In the genomic region with DNA sequence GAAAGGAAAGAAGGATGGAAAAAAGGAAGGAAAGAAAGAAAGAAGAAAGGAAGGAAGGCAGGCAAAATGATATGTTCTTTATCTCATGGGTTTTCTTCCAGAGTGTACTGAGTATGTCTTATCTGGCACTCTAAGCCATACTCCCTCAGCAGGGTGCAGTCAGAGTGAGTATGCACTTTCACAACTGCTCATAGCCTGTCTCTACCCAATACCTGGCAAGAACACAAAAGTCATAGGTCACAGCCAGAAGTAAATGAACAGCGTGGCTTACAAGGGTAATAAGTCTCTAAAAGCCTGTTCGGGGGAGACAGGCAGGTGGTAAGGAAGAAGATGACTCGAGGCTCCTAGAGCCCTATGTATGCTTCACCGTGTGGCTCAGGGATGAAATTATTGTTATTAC, we compare ENCODE assay signal across 20 mouse cellular contexts.
DNase-seq lines count a peak whose midpoint lies in the region; ATAC-seq and TF ChIP-seq lines count a peak whose summit lies in the region.
"Had no signal": no experiment of that assay in that cellular context is flagged by ENCODE, and none has a peak within 500 bp of the region (broad histone marks: within the 10 kb centered on the region; RNA-seq: fewer than 3 reads in every experiment).

No protein-coding gene starts in this region.

- peak overlapping the region; percentile 35; the same call in 1 of the 2 replicates for H3K27ac ChIP-seq in forebrain, embryonic 10.5 days
- no peak overlapping the region for H3K27ac ChIP-seq in forebrain, postnatal 0 days (ENCODE audit: low read depth, low read length)
- H3K27ac ChIP-seq in kidney, adult 2 months (ENCODE audit: insufficient read depth, low read depth, low read length), result no peak overlapping the region
- H3K27ac ChIP-seq in kidney, embryonic 14.5 days (ENCODE audit: low read depth, low read length), result no peak overlapping the region
- H3K27ac ChIP-seq in midbrain, embryonic 10.5 days (replicated peaks), result peak overlapping the region; percentile 43
- no peak overlapping the region for H3K27ac ChIP-seq in midbrain, embryonic 14.5 days (replicated peaks; ENCODE audit: low read depth, low read length)
- H3K27ac ChIP-seq: forebrain, embryonic 15.5 days; gastrocnemius, adult 2 months; hindbrain, embryonic 13.5 days; hindbrain, postnatal 0 days had no signal

- H3K27me3 ChIP-seq in forebrain, embryonic 10.5 days (ENCODE audit: poor library complexity, severe bottlenecking), result 0 out of 2 replicates have a peak, but pooled peaks cover 5% of the 10 kb centered on the region
- no peaks in the 10 kb centered on the region for H3K27me3 ChIP-seq in forebrain, postnatal 0 days (ENCODE audit: insufficient read depth, low read length)
- no peaks in the 10 kb centered on the region; the same call in 1 of the 2 replicates for H3K27me3 ChIP-seq in kidney, adult 2 months (replicated peaks; ENCODE audit: control insufficient read depth, insufficient read depth, low read length)
- no peaks in the 10 kb centered on the region for H3K27me3 ChIP-seq in kidney, embryonic 14.5 days (ENCODE audit: control insufficient read depth, insufficient read depth, low read length)
- H3K27me3 ChIP-seq in midbrain, embryonic 10.5 days (ENCODE audit: low read depth, poor library complexity, severe bottlenecking), result peaks cover 6% of the 10 kb centered on the region; the same call in 1 of the 2 replicates
- H3K27me3 ChIP-seq in midbrain, embryonic 14.5 days (ENCODE audit: control insufficient read depth, insufficient read depth, low read length), result no peaks in the 10 kb centered on the region
- H3K27me3 ChIP-seq: forebrain, embryonic 15.5 days; hindbrain, embryonic 13.5 days had no signal

- no peak for DNase-seq in forebrain, embryonic 10.5 days (ENCODE audit: extremely low spot score, low spot score)
- no peak for DNase-seq in forebrain, postnatal 0 days
- DNase-seq in kidney, adult 2 months, result peak; percentile 53
- DNase-seq in kidney, postnatal 14 days, result peak; percentile 20
- DNase-seq in kidney, adult 18-20 months, result no peak
- DNase-seq in midbrain, embryonic 10.5 days (ENCODE audit: low spot score), result no peak
- no peak for DNase-seq in midbrain, embryonic 14.5 days
- DNase-seq: adrenal gland, postnatal 10 days; adrenal gland, postnatal 36 days; cerebellum, adult 18-20 months; cerebellum, adult 9-10 months; cerebellum, postnatal 14 days; gastrocnemius, adult 2 months; gastrocnemius, postnatal 14 days; heart, adult 11 months had no signal

- ATAC-seq in forebrain, postnatal 0 days, result no peak
- ATAC-seq in kidney, embryonic 14.5 days (ENCODE audit: low FRiP score, low TSS enrichment), result no peak
- no peak for ATAC-seq in midbrain, embryonic 14.5 days (ENCODE audit: low FRiP score, low TSS enrichment)
- ATAC-seq: forebrain, embryonic 15.5 days; hindbrain, postnatal 0 days had no signal

- H3K4me3 ChIP-seq in forebrain, embryonic 10.5 days, result no peak overlapping the region
- no peak overlapping the region for H3K4me3 ChIP-seq in forebrain, postnatal 0 days (ENCODE audit: low read depth, low read length)
- H3K4me3 ChIP-seq in kidney, adult 2 months (ENCODE audit: insufficient read depth, low read depth, low read length), result no peak overlapping the region
- H3K4me3 ChIP-seq in kidney, embryonic 14.5 days (ENCODE audit: low read length), result no peak overlapping the region
- no peak overlapping the region for H3K4me3 ChIP-seq in midbrain, embryonic 10.5 days
- no peak overlapping the region for H3K4me3 ChIP-seq in midbrain, embryonic 14.5 days (replicated peaks; ENCODE audit: low read depth, low read length)
- H3K4me3 ChIP-seq: forebrain, embryonic 15.5 days; gastrocnemius, adult 2 months; hindbrain, embryonic 13.5 days had no signal

- H3K4me1 ChIP-seq in forebrain, embryonic 10.5 days, result peaks cover 33% of the 10 kb centered on the region
- peaks cover 9% of the 10 kb centered on the region for H3K4me1 ChIP-seq in forebrain, postnatal 0 days (ENCODE audit: insufficient read depth)
- peaks cover 7% of the 10 kb centered on the region; the same call in 1 of the 2 replicates for H3K4me1 ChIP-seq in kidney, adult 2 months (ENCODE audit: control insufficient read depth, insufficient read depth, low read length)
- peaks cover 8% of the 10 kb centered on the region for H3K4me1 ChIP-seq in kidney, embryonic 14.5 days (ENCODE audit: control insufficient read depth, insufficient read depth, low read length)
- peaks cover 50% of the 10 kb centered on the region for H3K4me1 ChIP-seq in midbrain, embryonic 10.5 days
- peaks cover 27% of the 10 kb centered on the region for H3K4me1 ChIP-seq in midbrain, embryonic 14.5 days (ENCODE audit: control insufficient read depth, insufficient read depth, low read length)

- no peaks in the 10 kb centered on the region for H3K9me3 ChIP-seq in forebrain, embryonic 10.5 days
- no peaks in the 10 kb centered on the region for H3K9me3 ChIP-seq in forebrain, postnatal 0 days (ENCODE audit: low read length)
- no peaks in the 10 kb centered on the region for H3K9me3 ChIP-seq in kidney, embryonic 14.5 days (ENCODE audit: control insufficient read depth, low read length)
- no peaks in the 10 kb centered on the region for H3K9me3 ChIP-seq in midbrain, embryonic 10.5 days (replicated peaks)
- no peaks in the 10 kb centered on the region for H3K9me3 ChIP-seq in midbrain, embryonic 14.5 days (ENCODE audit: control insufficient read depth, low read length)
- H3K9me3 ChIP-seq: forebrain, embryonic 15.5 days; hindbrain, embryonic 13.5 days had no signal

- no peak overlapping the region for H3K9ac ChIP-seq in forebrain, postnatal 0 days
- no peak overlapping the region for H3K9ac ChIP-seq in kidney, embryonic 14.5 days (ENCODE audit: low read depth, low read length)
- H3K9ac ChIP-seq in midbrain, embryonic 14.5 days (replicated peaks; ENCODE audit: low read length), result no peak overlapping the region
- H3K9ac ChIP-seq: forebrain, embryonic 15.5 days; hindbrain, embryonic 13.5 days had no signal

- WGBS in forebrain, embryonic 10.5 days, result 84% methylated on average over 4 of the region's 4 CpGs
- WGBS in forebrain, postnatal 0 days, result 78% methylated on average over 4 of the region's 4 CpGs
- WGBS in kidney, adult 2 months, result 29% methylated on average over 4 of the region's 4 CpGs
- 64% methylated on average over 4 of the region's 4 CpGs for WGBS in kidney, embryonic 14.5 days
- WGBS in midbrain, embryonic 10.5 days, result 76% methylated on average over 4 of the region's 4 CpGs
- WGBS in midbrain, embryonic 14.5 days, result 71% methylated on average over 4 of the region's 4 CpGs

- no peak overlapping the region for H3K4me2 ChIP-seq in forebrain, postnatal 0 days (ENCODE audit: low read depth)
- H3K4me2 ChIP-seq in kidney, embryonic 14.5 days (replicated peaks; ENCODE audit: low read depth, low read length), result no peak overlapping the region
- no peak overlapping the region for H3K4me2 ChIP-seq in midbrain, embryonic 14.5 days (ENCODE audit: low read length)
- H3K4me2 ChIP-seq: forebrain, embryonic 15.5 days; heart, embryonic 11.5 days; hindbrain, embryonic 13.5 days had no signal

- no peak for TF ChIP-seq POLR2A in kidney, adult 2 months (IDR thresholded peaks at IDR 0.05; ENCODE audit: low read depth, low read length)

- no peak for TF ChIP-seq CTCF in forebrain, postnatal 0 days (IDR thresholded peaks at IDR 0.05; ENCODE audit: low read depth)
- TF ChIP-seq CTCF in kidney, adult 2 months (conservative IDR thresholded peaks at IDR 0.05; ENCODE audit: insufficient read depth, insufficient read length, low read depth, low read length), result no peak

- H3K36me3 ChIP-seq in forebrain, embryonic 10.5 days (replicated peaks), result no peaks in the 10 kb centered on the region
- H3K36me3 ChIP-seq in forebrain, postnatal 0 days (ENCODE audit: insufficient read depth), result no peaks in the 10 kb centered on the region
- no peaks in the 10 kb centered on the region for H3K36me3 ChIP-seq in kidney, adult 2 months (ENCODE audit: control insufficient read depth, insufficient read depth, low read length)
- H3K36me3 ChIP-seq in kidney, embryonic 14.5 days (ENCODE audit: control insufficient read depth, insufficient read depth, low read length), result no peaks in the 10 kb centered on the region
- H3K36me3 ChIP-seq in midbrain, embryonic 10.5 days, result no peaks in the 10 kb centered on the region
- H3K36me3 ChIP-seq in midbrain, embryonic 14.5 days (ENCODE audit: control insufficient read depth, insufficient read depth, low read length), result no peaks in the 10 kb centered on the region
- H3K36me3 ChIP-seq: forebrain, embryonic 15.5 days; hindbrain, embryonic 13.5 days had no signal

Comparison
In these comparisons a context has a peak if more than half of its experiments do, and no peak if none do; other contexts are left out.
1. DNase-seq: peak in kidney, adult 2 months (single experiment) and kidney, postnatal 14 days (single experiment); none in forebrain, embryonic 10.5 days (single experiment), forebrain, postnatal 0 days (single experiment), kidney, adult 18-20 months (single experiment), midbrain, embryonic 10.5 days (single experiment) and midbrain, embryonic 14.5 days (single experiment).
2. H3K27ac ChIP-seq: peak in forebrain, embryonic 10.5 days (single experiment) and midbrain, embryonic 10.5 days (single experiment); none in forebrain, postnatal 0 days (single experiment), kidney, adult 2 months (single experiment), kidney, embryonic 14.5 days (single experiment) and midbrain, embryonic 14.5 days (single experiment).